Mouse (Mus musculus) kidney, adult 9 months (tissue): ENCODE results near the gene Izumo4.
A peak's percentile ranks its signal among the peaks of the same experiment; 100 is the strongest.

ENCODE experiments used
- DNase-seq: peaks from one replicate; pipeline ENCODE4 v3.0.0; 2022

Gene Izumo4

GRCm38 (mm10) chr10:80669737-80670485 lies 32.1 kb upstream of the Izumo4 start:
- peak; percentile 97 for DNase-seq

- DNase-seq = no peak
Measured at GRCm38 (mm10) chr10:80670531-80670930, 31.5 kb upstream of the Izumo4 start.

GRCm38 (mm10) chr10:80671251-80671650 lies 30.7 kb upstream of the Izumo4 start:
- no peak for DNase-seq

GRCm38 (mm10) chr10:80671936-80672690 lies 29.9 kb upstream of the Izumo4 start:
- DNase-seq = no peak

GRCm38 (mm10) chr10:80673690-80674089 lies 28.3 kb upstream of the Izumo4 start:
- DNase-seq = no peak

- peak; percentile 80 for DNase-seq
Measured at GRCm38 (mm10) chr10:80674161-80674711, 27.7 kb upstream of the Izumo4 start.

GRCm38 (mm10) chr10:80674851-80675404 lies 27.1 kb upstream of the Izumo4 start:
- no peak for DNase-seq

GRCm38 (mm10) chr10:80675405-80676197 lies 26.4 kb upstream of the Izumo4 start:
- no peak for DNase-seq

GRCm38 (mm10) chr10:80676198-80676928 lies 25.6 kb upstream of the Izumo4 start:
- DNase-seq = peak; percentile 99

GRCm38 (mm10) chr10:80677128-80677875 lies 24.7 kb upstream of the Izumo4 start:
- DNase-seq = peak; percentile 64

- peak; percentile 98 for DNase-seq
Measured at GRCm38 (mm10) chr10:80677942-80678436, 24.0 kb upstream of the Izumo4 start, which contains the start of gene Mknk2. Gene Mknk2, minus strand, starts transcription at chr10:80678112.

- peak; percentile 72 for DNase-seq
Measured at GRCm38 (mm10) chr10:80678601-80679377, 23.2 kb upstream of the Izumo4 start.

GRCm38 (mm10) chr10:80679556-80680259 lies 22.3 kb upstream of the Izumo4 start:
- DNase-seq = no peak

GRCm38 (mm10) chr10:80680260-80680696 lies 21.7 kb upstream of the Izumo4 start:
- no peak for DNase-seq

- no peak for DNase-seq
Measured at GRCm38 (mm10) chr10:80682003-80682402, 20.0 kb upstream of the Izumo4 start.

GRCm38 (mm10) chr10:80683647-80684046 lies 18.3 kb upstream of the Izumo4 start:
- no peak for DNase-seq

- DNase-seq = peak; percentile 84
Measured at GRCm38 (mm10) chr10:80684214-80684613, 17.8 kb upstream of the Izumo4 start.

GRCm38 (mm10) chr10:80684984-80685383 lies 17.0 kb upstream of the Izumo4 start:
- DNase-seq = no peak

- DNase-seq = no peak
Measured at GRCm38 (mm10) chr10:80686617-80687016, 15.4 kb upstream of the Izumo4 start.
